Comparison of ENCODE assay signal across 9 mouse cellular contexts in genomic region chr7:129918240-129919200, GRCm38 (mm10).
DNase-seq lines count a peak whose midpoint lies in the region; ATAC-seq and TF ChIP-seq lines count a peak whose summit lies in the region.
"Had no signal": no experiment of that assay in that cellular context is flagged by ENCODE, and none has a peak within 500 bp of the region (broad histone marks: within the 10 kb centered on the region; RNA-seq: fewer than 3 reads in every experiment).

No protein-coding gene starts in this region.

- no peak overlapping the region for H3K4me2 ChIP-seq in hindbrain, embryonic 13.5 days
- H3K4me2 ChIP-seq in liver, postnatal 0 days (ENCODE audit: low read depth, low read length) = no peak overlapping the region
- H3K4me2 ChIP-seq in intestine, postnatal 0 days (replicated peaks; ENCODE audit: low read depth) = no peak overlapping the region

- 72% methylated on average over 18 of the region's 18 CpGs for WGBS in hindbrain, embryonic 13.5 days
- 88% methylated on average over 18 of the region's 18 CpGs for WGBS in hindbrain, embryonic 10.5 days
- 83% methylated on average over 18 of the region's 18 CpGs for WGBS in liver, postnatal 0 days (ENCODE audit: insufficient replicate concordance)
- 86% methylated on average over 18 of the region's 18 CpGs for WGBS in intestine, postnatal 0 days

- H3K9me3 ChIP-seq in hindbrain, embryonic 13.5 days = no peaks in the 10 kb centered on the region
- no peaks in the 10 kb centered on the region for H3K9me3 ChIP-seq in hindbrain, embryonic 10.5 days
- no peaks in the 10 kb centered on the region for H3K9me3 ChIP-seq in liver, postnatal 0 days (ENCODE audit: low read length)
- no peaks in the 10 kb centered on the region for H3K9me3 ChIP-seq in intestine, postnatal 0 days (ENCODE audit: control insufficient read depth)

- H3K4me1 ChIP-seq in hindbrain, embryonic 13.5 days (replicated peaks) = 0 out of 2 replicates have a peak, but pooled peaks cover 7% of the 10 kb centered on the region
- H3K4me1 ChIP-seq in hindbrain, embryonic 10.5 days (replicated peaks) = peaks cover 19% of the 10 kb centered on the region
- no peaks in the 10 kb centered on the region for H3K4me1 ChIP-seq in liver, postnatal 0 days (ENCODE audit: insufficient read depth)
- no peaks in the 10 kb centered on the region for H3K4me1 ChIP-seq in intestine, postnatal 0 days (replicated peaks; ENCODE audit: control insufficient read depth, insufficient read depth, low read length)

- ATAC-seq in hindbrain, embryonic 13.5 days (ENCODE audit: low FRiP score) = no peak
- ATAC-seq in liver, postnatal 0 days = no peak
- no peak for ATAC-seq in intestine, postnatal 0 days
- ATAC-seq: activated CD4-positive, CD25-positive, alpha-beta regulatory T cell, adult 4 months had no signal

- no peaks in the 10 kb centered on the region for H3K27me3 ChIP-seq in hindbrain, embryonic 13.5 days
- H3K27me3 ChIP-seq in hindbrain, embryonic 10.5 days (ENCODE audit: insufficient read depth, poor library complexity, severe bottlenecking) = no peaks in the 10 kb centered on the region
- no peaks in the 10 kb centered on the region for H3K27me3 ChIP-seq in liver, postnatal 0 days (ENCODE audit: insufficient read depth, low read length)
- no peaks in the 10 kb centered on the region for H3K27me3 ChIP-seq in intestine, postnatal 0 days (replicated peaks; ENCODE audit: control insufficient read depth, insufficient read depth, low read length)

- peak overlapping the region; percentile 36 for H3K27ac ChIP-seq in hindbrain, embryonic 13.5 days
- no peak overlapping the region; the same call in 1 of the 2 replicates for H3K27ac ChIP-seq in hindbrain, embryonic 10.5 days
- no peak overlapping the region for H3K27ac ChIP-seq in liver, postnatal 0 days (ENCODE audit: low read depth)
- no peak overlapping the region for H3K27ac ChIP-seq in intestine, postnatal 0 days (ENCODE audit: low read depth, low read length)

- H3K9ac ChIP-seq in hindbrain, embryonic 13.5 days = no peak overlapping the region
- H3K9ac ChIP-seq in liver, postnatal 0 days (replicated peaks) = no peak overlapping the region
- H3K9ac ChIP-seq in intestine, postnatal 0 days (ENCODE audit: low read depth, low read length) = no peak overlapping the region

- DNase-seq in hindbrain, embryonic 10.5 days (ENCODE audit: low spot score) = no peak
- peak; percentile 75 for DNase-seq in Muller cell, postnatal 12 days (ENCODE audit: inconsistent ontology term)
- DNase-seq in cerebellum, adult 9-10 months = peak; percentile 69
- peak; percentile 72 to 79 for DNase-seq in layer of hippocampus, adult 8-10 months (ENCODE audit: low spot score in 2 of 2)
- no peak for DNase-seq in liver, postnatal 0 days
- DNase-seq in gastrocnemius, postnatal 4 days (ENCODE audit: low spot score in 2 of 2) = no peak

- no peak for TF ChIP-seq CTCF in liver, postnatal 0 days (IDR thresholded peaks at IDR 0.05; ENCODE audit: low read depth)
- TF ChIP-seq CTCF in intestine, postnatal 0 days (IDR thresholded peaks at IDR 0.05; ENCODE audit: low read depth) = no peak

- H3K4me3 ChIP-seq in hindbrain, embryonic 13.5 days = no peak overlapping the region
- no peak overlapping the region for H3K4me3 ChIP-seq in hindbrain, embryonic 10.5 days
- no peak overlapping the region for H3K4me3 ChIP-seq in liver, postnatal 0 days (ENCODE audit: low read depth, low read length)
- no peak overlapping the region for H3K4me3 ChIP-seq in intestine, postnatal 0 days (ENCODE audit: low read depth, low read length)

- no peak for TF ChIP-seq EP300 in liver, postnatal 0 days (IDR thresholded peaks at IDR 0.05; ENCODE audit: low read depth)

- H3K36me3 ChIP-seq in hindbrain, embryonic 13.5 days = no peaks in the 10 kb centered on the region
- no peaks in the 10 kb centered on the region for H3K36me3 ChIP-seq in hindbrain, embryonic 10.5 days
- H3K36me3 ChIP-seq in liver, postnatal 0 days (replicated peaks; ENCODE audit: insufficient read depth, low read length) = no peaks in the 10 kb centered on the region
- no peaks in the 10 kb centered on the region for H3K36me3 ChIP-seq in intestine, postnatal 0 days (ENCODE audit: control insufficient read depth, insufficient read depth)

Comparison
In these comparisons a context has a peak if more than half of its experiments do, and no peak if none do; other contexts are left out.
1. DNase-seq: peak in Muller cell, postnatal 12 days (single experiment), cerebellum, adult 9-10 months (single experiment) and layer of hippocampus, adult 8-10 months (2 of 2); none in hindbrain, embryonic 10.5 days (single experiment), liver, postnatal 0 days (single experiment) and gastrocnemius, postnatal 4 days (0 of 2).